Mouse (Mus musculus) liver, embryonic 11.5 days (tissue): Measurements from ENCODE around the gene Bpifa3. TPM values are rescaled to one million over a fixed set of nuclear protein-coding genes. Genes with fewer than 3 reads are reported as not detected.

Source experiments
- polyA plus RNA-seq: library from polyadenylated mRNA; unstranded; fragments of >200 nt; fragmentation: Nextera tagmentation; extraction: Ambion mirVana; gene quantifications from 2 replicates; pipeline ENCODE4 v1.2.1, GENCODE M21; 2014

The Bpifa3 gene
- polyA plus RNA-seq, 1 experiment from 2014 or later = not detected

Other genes with a start within 250 kb of the Bpifa3 start
- gene Bpifb6, start 229.9 kb upstream of the Bpifa3 start, polyA plus RNA-seq = not detected in 2 replicates
- not detected in 2 replicates for gene Bpifb3, start 212.1 kb upstream of the Bpifa3 start, polyA plus RNA-seq
- gene Bpifb4, start 192.1 kb upstream of the Bpifa3 start, polyA plus RNA-seq = not detected in 2 replicates
- not detected in 2 replicates for gene Bpifa6, start 155.4 kb upstream of the Bpifa3 start, polyA plus RNA-seq
- gene Bpifa2, start 122.1 kb upstream of the Bpifa3 start, polyA plus RNA-seq = not detected in 2 replicates
- gene Bpifa1, start 12.5 kb downstream of the Bpifa3 start, polyA plus RNA-seq = 0.32 TPM in 1 of 2 replicates, not detected in the other
- gene Bpifa5, start 32.3 kb downstream of the Bpifa3 start, polyA plus RNA-seq = not detected in 2 replicates
- 0.14 TPM in 1 of 2 replicates, not detected in the other for gene Bpifb1, start 60.5 kb downstream of the Bpifa3 start, polyA plus RNA-seq
- gene Bpifb5, start 93.4 kb downstream of the Bpifa3 start, polyA plus RNA-seq = not detected in 2 replicates
- not detected in 2 replicates for gene Bpifb9a, start 127.5 kb downstream of the Bpifa3 start, polyA plus RNA-seq
- not detected in 2 replicates for gene Bpifb9b, start 176.9 kb downstream of the Bpifa3 start, polyA plus RNA-seq
- gene Cdk5rap1, start 242.7 kb downstream of the Bpifa3 start, polyA plus RNA-seq = 23.5 and 23.7 TPM in 2 replicates